Mouse (Mus musculus) embryo, embryonic 10.5 days (tissue): ENCODE measurements at regions not wholly inside any gene's neighbourhood (a gene's known extent, or its start where the extent isn't known, plus 50 kb on each side); places are given as distances from the start of the nearest gene placed in this dataset.

Experiments
- DNase-seq: peaks from one replicate; pipeline ENCODE4 v3.0.0-alpha.2; 2015; ENCODE audit warnings: low spot score

DNA sequence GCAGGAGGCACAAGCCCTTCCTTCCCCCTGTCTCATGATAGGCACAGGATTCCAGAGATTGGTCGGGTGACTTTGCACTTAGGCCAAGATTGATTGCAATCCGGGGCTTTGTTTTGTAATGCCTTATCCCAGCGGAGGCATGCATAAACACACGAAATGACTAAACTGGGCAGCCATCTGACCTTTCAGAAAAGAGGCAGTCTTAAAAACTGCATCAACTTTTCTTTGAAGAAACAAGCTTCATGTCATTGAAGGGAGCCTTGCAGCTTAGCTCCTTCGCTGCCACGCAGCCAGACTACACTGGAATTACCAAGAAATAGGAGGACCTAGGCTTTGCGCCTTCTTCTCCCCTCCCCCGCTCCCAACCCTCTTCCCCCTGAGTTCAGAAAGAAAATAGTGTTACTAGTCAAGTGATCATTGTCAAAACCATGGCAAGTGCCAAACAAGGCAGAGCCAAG, 67.7 kb upstream of the BC052040 start:
- DNase-seq: peak; percentile 85

DNA sequence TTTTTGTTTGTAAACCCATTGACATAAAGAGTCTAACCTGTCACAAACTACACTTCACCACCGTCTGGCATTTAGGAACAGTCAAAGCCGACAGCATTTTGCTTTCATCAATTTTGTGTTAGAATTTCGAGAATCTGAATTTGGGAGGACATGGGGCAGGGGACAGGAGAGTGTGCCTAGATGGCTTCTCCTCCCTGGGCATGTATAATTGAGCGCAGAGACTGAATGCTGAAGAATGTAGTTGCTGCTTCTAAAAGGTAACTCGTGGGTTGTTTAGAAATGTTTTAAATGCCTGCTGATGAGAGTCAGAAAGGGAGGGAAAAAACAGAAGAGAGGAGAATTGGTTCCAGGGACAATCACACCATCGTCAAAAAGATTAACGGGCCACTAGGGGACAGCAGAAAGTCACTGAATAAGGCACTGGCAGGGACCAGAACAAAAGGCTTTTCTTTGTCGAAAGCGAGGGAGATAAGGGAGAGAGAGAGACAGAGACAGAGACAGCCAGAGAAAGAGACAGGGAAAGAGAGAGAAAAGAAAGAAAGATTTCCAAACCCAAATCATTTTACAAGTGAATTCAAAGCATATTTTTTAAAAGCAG, 66.6 kb upstream of the BC052040 start:
- peak; percentile 88 for DNase-seq

GRCm38 (mm10) chr2:115515470-115515869, 66.0 kb upstream of the BC052040 start:
- DNase-seq: no peak

GRCm38 (mm10) chr2:115516824-115517223, 64.7 kb upstream of the BC052040 start:
- peak; percentile 30 for DNase-seq

DNA sequence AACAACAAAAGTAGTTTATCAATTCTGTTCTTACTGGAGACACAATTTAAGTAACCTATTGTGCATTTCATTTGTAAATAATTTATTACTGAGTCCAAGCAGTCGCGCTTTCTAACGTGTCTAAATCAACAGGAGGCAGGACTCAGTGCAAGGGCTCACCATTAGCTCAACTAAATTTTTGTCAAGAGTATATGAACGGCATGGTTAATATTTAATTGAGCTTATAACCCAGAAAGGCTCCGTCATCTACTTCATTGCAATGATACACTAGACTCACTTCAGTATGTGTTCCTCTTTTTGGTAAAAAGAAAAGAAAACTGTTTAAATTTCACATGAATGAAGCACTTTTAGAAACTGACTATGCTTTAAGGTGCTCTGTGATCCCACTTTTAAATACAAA, 61.5 kb upstream of the BC052040 start:
- no peak for DNase-seq

GRCm38 (mm10) chr2:115520413-115521139, 60.9 kb upstream of the BC052040 start:
- peak; percentile 27 for DNase-seq

DNA sequence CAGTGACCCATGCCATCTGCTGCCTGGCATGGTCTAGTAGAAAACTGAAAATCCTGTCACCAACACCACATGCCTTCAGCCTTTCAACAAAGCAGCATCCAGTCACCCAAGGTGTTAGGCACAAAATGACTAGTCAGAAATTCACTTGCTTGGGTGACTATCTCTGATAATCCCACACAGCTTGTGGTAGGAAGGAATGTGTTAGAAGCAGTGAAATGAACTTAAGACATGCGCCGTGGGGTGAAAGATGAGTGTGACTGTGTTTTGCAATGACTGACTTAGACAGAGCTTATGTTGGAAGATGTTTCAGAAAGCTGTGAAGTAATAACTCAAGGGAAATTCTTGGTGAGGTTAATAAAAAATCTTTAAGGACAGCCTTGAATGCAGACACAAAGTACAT, 51.6 kb upstream of the BC052040 start:
- DNase-seq: no peak
